Mouse (Mus musculus) subcutaneous adipose tissue, adult 2 months (tissue): ENCODE results near the gene Tmprss11f. TPM values are rescaled to one million over a fixed set of nuclear protein-coding genes. Genes with fewer than 3 reads are reported as not detected.

ENCODE experiments used
- polyA plus RNA-seq: library from polyadenylated mRNA; depleted of rRNA; stranded (reverse); fragments of >200 nt; gene quantifications from 2 replicates; pipeline ENCODE4 v1.2.3, GENCODE M21; 2012; ENCODE audit warnings: low replicate concordance; rRNA removed

Tmprss11f gene
- not detected in 2 replicates for polyA plus RNA-seq

DNA sequence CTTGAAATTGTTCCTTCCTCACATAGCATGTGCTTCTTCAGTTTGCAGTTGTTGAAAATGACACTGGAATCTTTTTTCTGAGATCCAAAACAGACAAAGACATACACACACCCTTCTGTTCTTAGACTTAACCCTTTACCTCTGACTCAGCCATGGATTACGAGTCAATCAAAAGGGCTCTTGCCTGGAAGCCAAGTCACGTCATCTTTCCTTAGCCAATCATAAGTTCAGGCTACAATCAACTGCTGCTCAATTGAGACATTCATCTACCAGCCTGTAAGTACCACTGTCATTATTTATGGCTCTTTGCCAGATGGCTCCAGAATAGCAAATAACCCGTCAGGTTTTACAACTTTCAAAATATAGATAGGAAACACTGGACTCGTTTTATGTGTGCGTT, at the start of gene Tmprss11f:
Gene Tmprss11f (minus strand): TSS at position 101 of the 400 bp plus-strand sequence.

DNA sequence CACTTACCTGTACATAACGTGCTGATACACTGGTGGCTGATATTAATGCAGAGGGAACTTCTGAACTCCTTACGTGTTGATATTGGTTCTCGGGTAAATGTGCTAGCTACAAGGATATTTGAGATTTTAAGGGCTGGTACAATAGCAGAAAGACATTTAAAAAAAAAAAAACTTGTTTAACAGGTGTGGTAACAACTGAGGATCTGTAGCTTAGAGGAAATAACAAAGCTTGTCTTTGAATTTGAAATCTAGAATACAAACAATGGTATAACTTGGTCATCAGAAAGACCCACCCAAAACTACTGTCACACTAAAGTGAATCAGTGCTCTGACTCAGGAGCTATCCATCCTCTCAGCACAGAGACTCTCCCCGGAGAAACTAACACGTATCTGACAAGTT, 44.0 kb upstream of the Tmprss11f start, which contains the start of gene Tmprss11b:
Gene Tmprss11b (minus strand): TSS at position 101 of the 400 bp plus-strand sequence.

DNA sequence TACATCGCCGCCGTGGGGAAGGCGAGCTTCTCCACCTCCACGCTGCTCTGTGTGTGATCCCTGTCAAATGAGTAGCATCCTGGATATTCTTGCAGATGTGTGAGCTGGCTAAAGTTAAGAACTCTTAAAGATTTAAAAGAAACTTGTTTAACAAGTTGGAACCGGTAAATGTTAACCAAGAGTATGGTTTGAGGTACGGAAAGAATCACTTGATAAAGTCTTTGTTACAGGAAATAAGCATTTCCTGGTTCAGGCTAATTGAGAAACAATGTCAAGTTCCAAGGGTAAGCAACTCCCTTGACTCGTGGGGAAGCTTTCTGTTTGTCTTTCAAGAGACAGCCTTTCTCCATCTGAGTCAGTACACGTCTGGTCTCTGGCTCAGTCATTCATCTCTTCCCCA, 113.7 kb downstream of the Tmprss11f start, which contains the start of gene Tmprss11g:
Gene Tmprss11g (minus strand): TSS at position 101 of the 400 bp plus-strand sequence.

Other genes starting within 250 kb of the Tmprss11f start
- gene Tmprss11a, start 163.4 kb downstream of the Tmprss11f start, polyA plus RNA-seq = 0.19 TPM in 1 of 2 replicates, not detected in the other
- 0.80 TPM in 1 of 2 replicates, not detected in the other for gene Tmprss11g, start 113.8 kb downstream of the Tmprss11f start, polyA plus RNA-seq
- gene Tmprss11b, start 43.9 kb upstream of the Tmprss11f start, polyA plus RNA-seq = 0.04 TPM in 1 of 2 replicates, not detected in the other
- gene Tmprss11e, start 113.4 kb upstream of the Tmprss11f start, polyA plus RNA-seq = not detected in 2 replicates
- 9.9 and 19.1 TPM in 2 replicates for gene Ythdc1, start 171.8 kb upstream of the Tmprss11f start, polyA plus RNA-seq